Mouse (Mus musculus): ENCODE results near the gene Cacna1c. TPM values are rescaled to one million over a fixed set of nuclear protein-coding genes. Genes with fewer than 3 reads are reported as not detected.

The Cacna1c gene
- total RNA-seq, 2 experiments from 2014 or later, result 52.3 to 81.7 TPM

DNA sequence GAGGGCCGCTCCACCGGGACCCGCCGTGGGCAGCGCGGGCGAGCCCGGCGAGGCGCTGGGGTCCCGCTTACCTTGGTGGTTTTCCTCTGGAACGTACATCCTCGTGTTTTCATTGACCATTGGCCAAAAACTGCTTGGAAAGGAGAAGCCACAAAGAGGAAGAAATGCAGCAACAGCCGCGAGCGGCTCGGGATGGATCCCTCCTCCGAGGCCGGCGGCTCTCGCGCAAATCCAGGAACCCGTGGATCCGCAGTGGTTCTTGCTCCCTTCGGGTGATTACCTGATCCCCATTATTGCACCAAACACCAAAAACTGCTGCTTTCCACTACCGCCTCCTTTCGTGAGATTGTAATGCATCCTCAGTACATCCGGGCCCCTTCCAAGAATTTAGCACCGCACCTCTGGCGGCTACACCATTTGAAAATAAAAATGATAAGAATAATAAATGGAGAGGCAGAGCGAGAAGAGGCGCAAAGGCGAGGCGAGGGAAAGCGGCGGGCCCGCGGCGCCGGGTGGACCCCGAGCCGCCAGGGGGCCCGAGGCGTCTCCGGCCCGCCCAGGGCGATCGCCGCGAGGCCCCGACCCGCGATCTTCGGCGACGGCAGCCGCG, 88.3 kb downstream of the Cacna1c start:
- intact Hi-C loops (cut with DNase I), result loop anchor here (2.0 to 5.0 kb wide), 7 partner anchors 69 to 481 kb away; partner anchors contain the start of gene Dcp1b
- DNase-seq (ENCODE audit: low spot score in 2 of 2), result peak; percentile 36 to 46

DNA sequence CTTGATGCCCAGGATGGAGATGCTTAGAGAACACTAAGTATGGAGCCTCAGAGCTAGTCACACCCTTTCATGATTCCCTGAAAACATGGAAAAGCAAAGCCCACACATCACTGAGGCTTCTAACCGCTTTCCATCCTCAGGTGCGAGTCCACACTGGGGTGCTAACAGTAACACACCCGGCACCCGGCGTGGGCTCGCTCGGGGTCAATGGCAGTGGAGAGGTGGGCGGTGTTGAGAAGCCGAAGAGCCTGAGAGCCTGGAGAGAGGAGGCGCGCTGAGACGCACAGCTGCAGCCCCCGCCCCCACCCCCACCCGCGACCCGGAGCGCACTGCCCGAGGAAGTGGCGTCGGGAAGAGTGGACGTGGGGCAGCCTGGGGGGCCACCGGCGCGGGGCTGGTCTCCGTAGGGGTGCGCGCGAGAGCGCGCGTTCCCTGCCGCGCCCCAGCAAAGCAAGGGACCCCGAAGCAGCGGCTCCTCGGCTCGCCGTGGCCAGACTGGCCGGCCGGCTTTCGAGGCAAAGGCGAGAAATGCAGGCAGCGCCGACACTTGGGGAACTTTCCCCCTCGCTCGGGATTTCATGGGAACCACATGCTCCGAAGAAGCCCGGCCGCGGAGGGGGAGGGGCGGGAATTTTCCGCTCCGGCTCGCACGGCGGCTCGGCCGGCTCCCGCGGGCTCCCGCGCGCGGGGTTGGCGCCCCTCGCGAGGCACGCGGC, 88.9 kb downstream of the Cacna1c start:
- DNase-seq (ENCODE audit: low spot score in 2 of 2), result peak; percentile 58 to 64

DNA sequence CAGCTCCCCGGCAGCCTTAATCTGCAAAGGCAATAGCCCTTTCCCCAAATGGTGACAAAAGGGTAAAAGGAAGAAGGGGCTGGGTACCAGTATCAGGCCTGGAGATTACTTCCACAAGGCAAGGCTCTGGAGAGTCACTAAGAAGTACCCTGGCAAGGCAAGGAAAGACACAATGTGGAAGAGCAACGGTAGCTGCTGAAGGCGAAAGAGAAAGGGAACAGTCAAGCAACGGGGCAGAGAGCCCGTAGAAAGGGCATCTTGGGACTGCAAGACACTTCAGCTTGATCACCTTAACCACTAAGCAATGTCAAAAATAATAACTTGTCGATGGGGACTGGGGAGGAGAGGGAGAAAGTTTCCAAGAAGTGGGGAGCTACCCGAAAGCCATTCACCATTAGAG, 89.5 kb downstream of the Cacna1c start:
- DNase-seq (ENCODE audit: low spot score in 2 of 2), result peak in 1 of 2 experiments; percentile 19
- intact Hi-C loops (cut with DNase I), result loop anchor here (2.0 to 5.0 kb wide), 7 partner anchors 71 to 479 kb away; partner anchors contain the start of gene Dcp1b

More for the DNA sequence above, 88.9 kb downstream of the Cacna1c start:
- intact Hi-C loops (cut with DNase I), result loop anchor here (2.0 to 5.0 kb wide), 7 partner anchors 70 to 480 kb away; partner anchors contain the start of gene Dcp1b

DNA sequence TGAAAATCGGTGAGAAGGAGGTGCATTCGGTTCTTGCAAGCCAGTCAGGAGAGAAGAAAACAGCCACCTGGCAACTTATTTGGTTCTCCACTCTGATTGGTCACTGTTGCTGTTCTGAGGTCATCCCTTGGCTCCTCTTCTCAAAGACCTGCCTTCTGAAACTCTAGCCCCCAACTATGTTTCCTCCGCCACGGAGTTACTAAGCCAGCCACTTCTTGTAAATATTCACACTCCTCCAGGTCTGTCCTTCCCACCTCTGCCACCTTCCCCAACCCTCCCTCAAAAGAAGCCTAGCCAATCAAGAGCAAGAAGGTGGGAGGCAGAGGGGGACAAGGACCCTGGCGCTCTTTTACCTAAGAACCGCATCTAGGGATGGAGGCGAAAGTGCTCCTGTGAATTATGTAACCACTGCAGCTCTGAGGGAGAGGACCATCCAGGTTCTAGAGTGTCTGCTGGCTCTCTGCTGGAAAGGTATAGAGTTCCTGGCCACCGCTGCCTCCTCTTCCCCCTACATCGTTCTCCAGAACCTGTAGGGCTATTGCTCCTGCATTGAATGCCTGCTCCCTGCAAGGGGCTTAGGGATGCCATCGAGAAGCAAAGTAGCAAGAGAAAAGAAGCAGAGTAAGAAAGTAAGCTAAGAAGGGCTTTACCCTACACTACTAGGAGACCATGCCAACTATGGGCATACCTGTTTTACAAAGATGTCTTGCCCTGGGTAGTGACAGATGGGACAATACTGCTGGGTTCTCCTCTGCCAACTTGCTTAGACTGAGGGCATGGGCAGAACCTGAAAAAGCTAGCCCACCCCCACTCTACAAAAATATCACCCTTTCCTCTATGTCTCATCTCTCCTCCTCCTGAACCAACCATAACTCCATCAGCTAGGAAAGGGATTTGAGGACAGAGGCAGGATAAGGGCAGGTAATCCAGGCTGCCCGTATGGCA, 90.3 kb downstream of the Cacna1c start:
- intact Hi-C loops (cut with DNase I), result loop anchor here (2.0 to 5.0 kb wide), 7 partner anchors 71 to 479 kb away; partner anchors contain the start of gene Dcp1b
- peak in 1 of 2 experiments; percentile 48 for DNase-seq (ENCODE audit: low spot score in 2 of 2)

DNA sequence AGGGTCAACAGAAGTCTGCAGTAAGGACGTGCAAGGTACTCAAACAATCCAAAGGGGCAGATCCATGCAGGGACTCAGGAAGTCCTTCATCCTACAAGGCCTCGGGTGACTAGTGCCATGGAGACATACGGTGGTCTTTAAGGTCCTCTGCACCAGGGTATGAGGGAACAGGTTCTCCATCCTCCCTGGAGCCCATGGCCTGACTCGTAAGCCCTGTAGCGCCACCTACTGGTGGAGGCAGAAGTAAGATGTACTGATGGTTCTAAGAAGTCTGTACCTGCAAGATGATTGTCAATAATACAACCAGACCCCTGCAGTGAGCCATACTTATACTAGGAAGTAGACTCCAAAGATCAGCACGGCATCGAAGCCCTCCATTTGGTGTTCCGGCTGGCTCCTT, 92.0 kb downstream of the Cacna1c start:
- intact Hi-C loops (cut with DNase I), result no loop called here
- peak; percentile 69 to 83 for DNase-seq (ENCODE audit: low spot score in 2 of 2)

DNA sequence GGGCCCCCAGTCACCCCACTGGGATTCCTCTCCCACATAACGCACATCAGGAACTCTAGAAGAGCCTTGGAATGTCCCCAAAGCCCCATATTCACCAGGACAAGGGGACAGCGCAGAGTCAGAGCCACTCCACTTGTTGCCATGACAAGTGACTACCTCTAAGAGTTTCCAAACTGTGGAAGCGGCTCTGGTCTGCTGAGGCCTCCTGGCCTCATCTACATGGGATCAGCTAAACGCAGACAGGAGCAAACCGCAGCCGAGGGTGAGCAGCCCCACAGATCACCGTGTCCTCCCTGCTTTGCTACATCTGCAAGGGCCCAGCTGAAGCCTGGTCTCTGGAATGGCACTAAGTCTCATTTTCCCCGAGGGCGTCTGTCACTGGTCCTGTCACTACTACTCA, 93.3 kb downstream of the Cacna1c start:
- intact Hi-C loops (cut with DNase I), result no loop called here
- no peak for DNase-seq (ENCODE audit: low spot score in 2 of 2)

DNA sequence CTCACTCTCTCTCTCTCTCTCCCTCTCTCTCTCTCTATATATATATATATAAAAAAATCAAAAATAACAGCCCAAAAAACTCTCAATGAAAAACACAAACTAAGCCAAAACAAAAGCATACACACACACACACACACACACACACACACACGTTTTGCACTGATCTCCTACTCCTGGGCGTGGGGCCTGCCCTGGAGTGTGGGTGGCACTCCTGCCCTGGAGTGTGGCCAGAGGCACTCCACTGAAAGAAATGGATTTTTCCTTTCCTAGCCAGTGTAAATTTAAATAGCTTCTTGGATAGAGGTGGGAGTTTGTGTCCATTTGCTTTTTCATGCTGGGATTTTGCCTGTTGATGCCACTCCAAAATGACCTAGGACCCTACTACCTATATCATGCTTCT, 96.9 kb downstream of the Cacna1c start:
- no peak for DNase-seq (ENCODE audit: low spot score in 2 of 2)
- intact Hi-C loops (cut with DNase I), result no loop called here

DNA sequence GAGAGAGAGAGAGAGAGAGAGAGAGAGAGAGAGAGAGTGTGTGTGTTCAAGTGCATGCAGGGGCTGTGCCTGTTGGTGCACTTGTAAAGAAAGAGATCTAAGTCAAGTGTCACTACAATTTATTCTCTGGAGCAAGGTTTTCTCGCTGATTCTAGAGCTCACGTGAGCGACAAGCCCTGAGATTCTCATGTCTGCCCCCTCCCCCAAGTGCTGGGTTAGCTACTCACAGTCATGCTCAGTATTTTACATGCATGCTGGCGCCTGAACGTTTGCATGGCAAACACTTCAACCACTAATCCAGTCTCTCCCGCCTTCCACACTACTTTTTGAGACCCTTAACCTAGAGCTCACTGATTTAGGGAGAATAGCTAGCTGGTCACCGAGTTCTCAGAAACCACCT, 99.7 kb downstream of the Cacna1c start:
- DNase-seq (ENCODE audit: low spot score in 2 of 2), result no peak
- intact Hi-C loops (cut with DNase I), result no loop called here

DNA sequence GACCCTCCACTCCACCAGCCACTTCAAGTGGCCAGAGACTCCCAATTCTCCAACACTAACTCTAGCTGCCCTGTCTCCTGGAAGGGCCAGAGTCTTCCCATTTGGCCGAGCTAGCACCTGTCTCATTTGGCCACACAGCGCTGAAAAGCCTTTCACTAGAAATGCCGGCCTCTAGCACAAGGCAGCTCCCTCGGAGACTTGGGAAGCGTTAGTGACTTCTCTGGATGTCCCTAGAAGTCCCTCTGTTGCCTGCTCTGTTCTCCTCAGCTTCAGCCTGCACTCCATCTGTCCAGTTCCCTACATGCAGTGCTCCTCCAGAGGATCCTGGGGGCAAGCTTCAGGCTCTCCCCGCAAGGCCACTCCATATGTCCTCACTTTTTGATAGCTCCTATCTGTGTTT, 101.1 kb downstream of the Cacna1c start:
- DNase-seq (ENCODE audit: low spot score in 2 of 2), result no peak
- intact Hi-C loops (cut with DNase I), result no loop called here

DNA sequence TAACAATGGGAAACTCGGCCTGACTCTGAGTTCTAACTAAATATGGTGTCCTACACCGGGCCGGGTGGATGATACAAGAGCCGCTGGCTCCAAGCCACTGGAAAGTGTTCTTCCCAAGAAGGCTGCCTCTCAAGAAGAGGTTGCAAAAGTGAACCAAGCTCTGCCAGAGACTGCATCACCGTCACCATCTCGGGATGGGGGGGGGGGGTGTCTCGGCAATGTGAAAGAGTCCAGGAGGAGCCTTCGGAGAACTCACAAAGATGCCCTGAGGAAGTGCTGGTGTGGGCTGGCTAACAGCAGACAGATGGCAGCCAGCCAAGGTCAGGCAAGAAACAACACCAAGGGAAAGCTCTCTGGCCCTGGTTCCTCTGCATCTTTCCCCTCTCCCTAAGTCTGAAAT, 107.0 kb downstream of the Cacna1c start:
- intact Hi-C loops (cut with DNase I), result no loop called here
- no peak for DNase-seq (ENCODE audit: low spot score in 2 of 2)

DNA sequence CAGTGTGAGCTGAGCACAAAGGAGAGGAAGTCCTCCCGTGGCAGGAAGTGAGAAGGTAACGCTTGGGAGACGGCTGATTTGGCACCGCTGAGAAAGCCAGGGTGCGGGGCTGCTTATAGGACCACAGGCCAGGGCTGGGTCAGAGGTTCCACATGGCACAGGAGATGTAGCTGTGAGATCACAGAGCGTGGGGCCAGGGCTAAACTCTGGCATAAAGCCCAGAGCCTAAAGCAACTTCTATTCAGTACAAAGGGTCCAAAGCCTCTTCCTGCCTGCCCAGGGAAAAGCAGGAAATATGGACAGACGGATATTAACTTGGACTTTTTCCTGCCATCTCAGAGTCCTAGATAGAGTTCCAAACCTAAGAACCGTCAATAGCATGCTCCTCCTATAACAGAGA, 107.8 kb downstream of the Cacna1c start:
- no peak for DNase-seq (ENCODE audit: low spot score in 2 of 2)
- intact Hi-C loops (cut with DNase I), result no loop called here

DNA sequence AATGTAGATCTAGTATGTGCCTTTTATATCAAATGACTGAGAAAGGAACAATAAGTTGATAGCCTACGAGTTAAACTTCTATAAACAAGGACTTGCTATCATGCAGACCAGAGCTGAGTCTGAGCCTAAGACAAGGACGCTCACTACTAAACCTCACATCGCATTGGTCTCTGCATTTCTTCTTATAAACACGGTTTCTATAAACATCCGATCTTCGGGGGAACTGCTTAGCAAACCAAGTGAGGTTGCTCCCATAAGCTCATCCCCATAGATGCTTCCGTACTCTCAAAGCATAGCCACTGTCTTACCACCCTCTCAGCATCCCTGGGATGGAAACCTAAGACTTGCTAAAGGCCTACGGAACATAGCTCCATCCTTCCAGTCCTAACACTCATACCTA, 108.3 kb downstream of the Cacna1c start:
- intact Hi-C loops (cut with DNase I), result no loop called here
- no peak for DNase-seq (ENCODE audit: low spot score in 2 of 2)

DNA sequence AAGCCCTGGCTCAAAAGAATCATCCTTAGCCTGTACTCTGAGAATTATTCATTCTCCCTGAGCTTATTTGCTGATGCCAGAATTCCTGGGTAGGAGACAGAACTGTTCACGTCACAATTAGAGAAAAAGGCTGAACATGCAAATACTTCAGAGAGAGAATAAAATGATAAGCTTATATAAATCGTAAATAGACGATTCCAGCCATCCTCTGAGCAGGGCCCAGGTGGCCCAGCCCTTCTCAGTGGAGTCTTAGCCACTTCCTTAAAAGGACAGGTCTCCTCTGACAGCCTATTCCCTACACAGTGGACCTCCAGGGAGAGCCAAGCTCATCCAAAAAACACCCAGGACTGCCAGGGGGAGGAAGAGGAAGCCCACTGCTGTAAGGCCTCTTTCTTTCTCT, 110.4 kb downstream of the Cacna1c start:
- intact Hi-C loops (cut with DNase I), result no loop called here
- DNase-seq (ENCODE audit: low spot score in 2 of 2), result no peak

DNA sequence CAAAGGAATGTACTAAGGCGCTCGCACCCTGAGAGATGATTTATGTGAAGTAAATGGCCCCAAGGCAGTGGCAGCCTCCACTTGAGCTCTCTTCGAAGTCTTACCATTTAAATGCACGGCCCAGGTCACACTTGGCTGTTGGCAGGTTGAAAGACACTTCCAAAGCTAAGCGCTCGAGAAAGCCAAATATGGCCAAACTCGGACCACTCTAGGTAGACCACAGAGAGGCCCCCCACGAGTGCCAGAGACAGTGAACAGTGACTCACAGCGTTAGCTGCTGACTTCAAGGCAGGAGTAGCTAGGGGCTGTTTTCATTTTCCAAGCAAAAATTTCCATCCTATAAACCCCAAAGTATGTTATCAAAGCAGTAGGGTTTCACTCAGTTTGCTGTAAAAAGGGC, 111.7 kb downstream of the Cacna1c start:
- intact Hi-C loops (cut with DNase I), result no loop called here
- no peak for DNase-seq (ENCODE audit: low spot score in 2 of 2)

DNA sequence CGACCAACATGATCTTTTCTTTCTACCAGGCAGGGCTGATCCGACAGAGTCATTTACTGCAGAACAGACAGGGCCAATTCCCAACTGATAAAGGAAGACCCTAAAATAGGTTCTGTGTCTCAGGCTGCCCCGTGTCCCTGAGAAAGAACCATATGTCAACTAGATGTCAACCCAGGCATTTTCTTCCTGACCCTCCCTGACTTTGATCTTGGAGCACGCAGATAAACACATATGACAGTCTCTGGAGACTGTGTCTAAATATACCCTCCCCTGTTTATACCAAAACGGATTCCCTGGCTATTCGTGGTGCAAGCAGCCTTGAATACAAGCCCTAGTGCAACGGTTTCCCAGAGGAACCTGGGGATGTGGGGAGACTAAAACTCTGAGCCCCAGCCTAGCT, 112.7 kb downstream of the Cacna1c start:
- intact Hi-C loops (cut with DNase I), result no loop called here
- DNase-seq (ENCODE audit: low spot score in 2 of 2), result no peak

DNA sequence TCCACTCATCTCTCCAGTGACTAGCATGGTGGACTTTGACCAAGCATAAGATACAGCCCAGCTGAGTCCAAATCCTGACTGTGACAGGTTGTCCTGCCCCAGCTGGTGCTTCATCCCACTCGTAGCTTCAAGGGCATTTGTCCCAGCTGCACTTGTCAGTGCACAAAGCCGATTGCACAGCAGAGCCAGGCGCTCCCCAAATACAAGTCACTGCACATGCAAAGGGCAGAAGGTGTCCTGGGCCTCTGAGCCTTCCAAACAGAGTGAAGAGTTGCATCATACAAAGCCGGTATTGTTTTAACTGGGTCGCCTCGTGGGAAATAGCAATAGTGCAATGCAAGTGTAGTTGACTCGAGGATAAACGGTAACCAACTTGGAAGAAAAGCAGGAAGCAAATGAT, 113.6 kb downstream of the Cacna1c start:
- DNase-seq (ENCODE audit: low spot score in 2 of 2), result no peak
- intact Hi-C loops (cut with DNase I), result no loop called here

DNA sequence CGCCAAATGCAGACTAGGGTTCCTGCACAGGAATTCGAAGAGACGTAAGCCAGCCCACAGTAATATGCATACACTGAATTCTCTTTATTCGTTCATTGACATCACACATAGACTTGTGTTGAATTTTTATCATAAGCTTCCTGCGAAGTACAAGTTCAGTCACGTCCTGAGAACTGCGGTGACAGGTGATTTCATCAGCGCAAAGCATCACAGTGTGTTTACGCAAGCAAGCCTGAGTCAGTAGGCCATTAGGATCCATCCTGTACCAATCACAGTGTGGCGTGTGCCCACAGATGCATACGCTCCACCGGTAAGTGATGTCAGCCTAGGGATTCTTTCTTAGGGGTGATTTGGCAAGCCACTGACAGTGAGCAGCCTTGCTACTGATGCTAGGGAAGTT, 114.6 kb downstream of the Cacna1c start:
- intact Hi-C loops (cut with DNase I), result no loop called here
- DNase-seq (ENCODE audit: low spot score in 2 of 2), result no peak

DNA sequence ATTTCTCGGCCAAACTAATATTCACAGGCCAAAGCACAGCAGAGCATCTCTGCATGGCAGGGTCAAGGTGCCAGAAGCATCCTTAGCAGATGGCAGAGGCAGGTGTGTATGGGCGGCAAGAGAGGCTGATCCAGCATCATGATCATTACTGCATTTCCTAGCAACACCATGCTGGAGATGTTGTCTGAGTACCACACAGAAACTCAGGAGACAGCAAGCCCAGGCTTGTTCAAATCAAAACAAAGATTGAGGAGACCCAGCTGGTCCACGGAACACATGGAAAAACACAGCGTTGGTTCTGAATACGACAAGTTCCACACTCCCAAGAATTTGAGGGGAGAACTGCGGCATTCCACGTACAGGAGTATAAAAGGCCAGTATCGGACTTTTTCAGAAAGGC, 116.6 kb downstream of the Cacna1c start:
- intact Hi-C loops (cut with DNase I), result no loop called here
- DNase-seq (ENCODE audit: low spot score in 2 of 2), result no peak

DNA sequence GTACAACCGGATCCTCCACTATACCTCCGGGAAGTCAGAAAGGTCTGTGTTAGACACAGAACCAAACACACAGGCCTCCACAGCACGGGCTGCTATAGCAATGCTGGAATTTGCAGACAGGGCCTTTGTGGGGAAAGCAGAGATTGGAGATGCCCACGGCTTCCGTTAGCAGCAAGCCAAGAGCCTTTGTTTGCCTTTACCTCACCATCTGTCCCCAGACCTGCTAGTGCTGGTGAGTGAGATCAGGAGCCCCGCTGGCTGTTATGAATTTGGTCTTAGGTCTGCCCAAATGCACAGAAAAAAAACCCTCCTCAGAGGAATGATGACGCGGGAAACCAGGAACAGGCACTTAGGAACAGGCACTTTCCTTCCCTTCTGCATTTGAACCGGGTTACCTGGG, 117.3 kb downstream of the Cacna1c start:
- DNase-seq (ENCODE audit: low spot score in 2 of 2), result peak in 1 of 2 experiments; percentile 32
- intact Hi-C loops (cut with DNase I), result no loop called here

DNA sequence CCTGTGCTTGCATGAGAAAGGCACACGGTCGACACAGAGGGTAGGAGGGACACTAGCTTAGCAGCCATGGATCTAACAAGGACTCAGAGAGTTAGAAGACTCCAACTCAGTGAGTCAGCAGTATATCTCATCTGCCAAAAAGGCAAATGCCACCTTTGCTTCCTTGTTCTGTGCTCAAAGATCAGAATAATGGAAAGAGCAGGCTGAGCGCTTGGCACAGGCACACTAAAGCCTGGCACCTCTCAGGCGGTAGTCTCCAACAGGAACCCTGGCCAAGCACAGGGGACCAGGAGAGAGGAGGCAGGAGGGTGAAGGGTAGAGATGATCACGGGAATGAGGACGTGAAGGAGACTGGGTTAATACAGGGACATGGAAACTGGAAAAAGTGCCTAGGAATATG, 119.0 kb downstream of the Cacna1c start:
- DNase-seq (ENCODE audit: low spot score in 2 of 2), result no peak
- intact Hi-C loops (cut with DNase I), result no loop called here
